Mouse (Mus musculus) thymus, adult 2 months (tissue): Measurements from ENCODE around the gene Ppp3ca.

ENCODE experiments used
- CTCF ChIP-seq: fragments of 200-500 bp; IDR thresholded peaks from 2 replicates; pipeline ENCODE4 v1.5.1; 2012; ENCODE audit warnings: mild to moderate bottlenecking, control low read depth, low read length, moderate library complexity, borderline replicate concordance; ENCODE audit not compliant: control insufficient read depth, poor library complexity, insufficient read depth; ENCODE audit errors: extremely low read depth
- POLR2A ChIP-seq: fragments of 200-500 bp; IDR thresholded peaks from 2 replicates; pipeline ENCODE4 v1.6.1; 2012; ENCODE audit warnings: mild to moderate bottlenecking, low read length, control low read depth, moderate library complexity; ENCODE audit not compliant: control insufficient read depth, poor library complexity, insufficient read depth; ENCODE audit errors: extremely low read depth

GRCm38 (mm10) chr3:136656460-136657035 is 13.4 kb upstream of the Ppp3ca start:
- no peak for TF ChIP-seq CTCF
- TF ChIP-seq POLR2A, result no peak
